Mouse (Mus musculus) E14TG2a.4 (cell line): ENCODE data around the gene Islr2.

Experiments
- H3K27me3 ChIP-seq: 2 replicates; pipeline ENCODE4 v1.6.1; 2014; ENCODE audit warnings: low read length, control low read depth; ENCODE audit not compliant: insufficient read depth
- H3K36me3 ChIP-seq: 2 replicates; pipeline ENCODE4 v1.6.1; 2014; ENCODE audit warnings: low read length, control low read depth; ENCODE audit not compliant: insufficient read depth
- H3K4me1 ChIP-seq: replicated peaks from 2 replicates; pipeline ENCODE4 v1.6.1; 2014; ENCODE audit warnings: low read depth, low read length, control low read depth
- H3K4me3 ChIP-seq: replicated peaks from 2 replicates; pipeline ENCODE4 v1.5.1; 2014; ENCODE audit warnings: mild to moderate bottlenecking, low read length
- H3K9me3 ChIP-seq: 2 replicates; pipeline ENCODE4 v1.6.1; 2014; ENCODE audit warnings: low read length, control low read depth
- CTCF ChIP-seq: conservative IDR thresholded peaks from 2 replicates; pipeline ENCODE4 v1.5.1; 2014; ENCODE audit warnings: low read length
- NANOG ChIP-seq: IDR thresholded peaks from 2 replicates; pipeline ENCODE4 v1.6.1; 2014; ENCODE audit warnings: borderline replicate concordance, low read length, mixed read lengths
- POU5F1 ChIP-seq: IDR thresholded peaks from 2 replicates; pipeline ENCODE4 v1.6.1; 2014; ENCODE audit warnings: low read length, borderline replicate concordance

Gene Islr2

DNA sequence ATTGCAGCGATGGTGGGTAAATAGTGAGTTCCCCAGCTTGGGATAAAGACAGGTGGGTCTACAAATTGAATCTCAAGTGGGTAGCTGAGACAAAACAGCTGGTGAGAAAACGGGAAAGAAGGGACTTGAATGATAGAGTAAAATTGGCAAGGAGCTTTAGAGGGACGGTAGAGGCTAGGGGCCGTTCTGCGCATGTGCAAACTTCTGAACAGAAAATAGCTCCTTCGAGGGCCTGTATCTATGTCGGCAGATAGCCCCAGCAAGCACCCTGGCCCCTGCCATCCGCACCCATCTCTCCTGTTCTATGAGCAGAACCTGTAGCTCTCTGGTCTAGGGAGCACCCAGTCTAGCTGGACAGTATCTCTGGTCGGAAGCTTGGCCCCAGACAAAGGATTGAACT lies 9.9 kb downstream of the Islr2 start:
- Histone ChIP-seq H3K27me3 (peaks cover 77% of the 10 kb centered on the region), H3K9me3 (no peaks in the 10 kb centered on the region), H3K36me3 (no peaks in the 10 kb centered on the region), H3K4me1 (peaks cover 59% of the 10 kb centered on the region), H3K4me3 (no peak overlapping the region)
- TF ChIP-seq NANOG, result no peak

DNA sequence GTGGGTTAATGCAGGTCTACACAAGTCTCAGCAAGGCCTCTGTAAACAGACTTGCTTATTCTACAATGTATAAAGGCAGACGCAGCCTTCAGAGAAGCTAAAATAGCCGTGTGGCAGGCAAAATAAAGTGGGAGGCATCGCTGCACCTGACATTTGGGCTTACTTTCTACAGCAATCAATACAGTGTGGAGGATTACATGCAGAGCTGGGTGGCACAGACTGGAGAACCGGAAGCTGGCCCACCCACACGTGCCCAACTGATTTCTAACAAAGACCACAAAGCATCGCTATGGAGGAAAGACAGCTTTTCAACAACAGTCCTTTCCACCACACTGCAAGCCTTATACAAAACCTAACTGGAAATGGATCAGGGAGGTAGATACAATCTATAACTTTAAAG lies 19.7 kb downstream of the Islr2 start:
- TF ChIP-seq POU5F1 (no peak), CTCF (no peak), NANOG (no peak)
- H3K9me3 ChIP-seq, result peaks cover 5% of the 10 kb centered on the region; the same call in 1 of the 2 replicates

DNA sequence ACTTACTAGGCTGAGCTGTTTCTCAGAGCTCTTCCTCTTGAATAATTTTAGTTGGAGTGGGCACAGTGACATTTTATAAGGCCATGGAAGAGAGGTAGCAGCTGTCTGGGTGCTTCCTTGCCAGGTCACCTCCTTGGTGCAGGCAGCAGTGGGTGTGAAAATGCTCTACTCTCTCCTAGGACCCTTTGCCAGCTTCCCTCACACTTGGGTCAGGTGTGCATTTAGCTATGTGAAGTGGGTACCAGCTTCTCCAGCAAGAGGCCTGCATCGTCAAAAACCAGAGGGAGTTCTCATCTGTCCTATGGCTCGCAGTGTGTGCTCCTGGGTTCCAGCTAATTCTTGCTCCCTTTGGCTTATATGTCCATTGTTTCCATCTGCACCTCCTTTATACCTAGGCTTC lies 24.7 kb downstream of the Islr2 start:
- Histone ChIP-seq H3K27me3 (peaks cover 5% of the 10 kb centered on the region; the same call in 1 of the 2 replicates), H3K36me3 (no peaks in the 10 kb centered on the region), H3K4me3 (no peak overlapping the region), H3K9me3 (no peaks in the 10 kb centered on the region), H3K4me1 (0 out of 2 replicates have a peak, but pooled peaks cover 2% of the 10 kb centered on the region)
- TF ChIP-seq POU5F1 (no peak), CTCF (no peak), NANOG (no peak)

More for the DNA sequence above, 19.7 kb downstream of the Islr2 start:
- Histone ChIP-seq H3K4me3 (no peak overlapping the region), H3K27me3 (0 out of 2 replicates have a peak, but pooled peaks cover 3% of the 10 kb centered on the region), H3K4me1 (no peaks in the 10 kb centered on the region), H3K36me3 (no peaks in the 10 kb centered on the region)

DNA sequence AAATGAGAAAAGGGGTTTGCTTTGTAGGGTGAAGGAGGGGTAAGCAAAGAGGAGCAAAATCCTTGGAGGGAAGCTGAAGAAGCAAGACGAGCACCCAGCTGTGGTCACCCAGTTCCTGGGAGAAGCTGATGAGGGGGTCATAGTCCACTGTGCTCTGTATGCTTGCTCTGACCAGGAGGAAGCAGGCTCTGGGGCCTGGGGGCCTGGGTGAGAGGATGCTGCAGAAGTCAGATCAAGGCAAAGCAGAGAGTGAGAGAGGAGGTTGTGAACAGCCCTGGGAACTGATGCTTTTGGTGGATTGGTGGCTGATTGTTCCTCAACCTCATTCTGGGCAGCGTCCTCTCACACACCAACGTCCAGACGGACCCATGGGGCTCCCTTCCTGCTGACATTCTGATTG lies 27.0 kb downstream of the Islr2 start:
- no peaks in the 10 kb centered on the region for H3K36me3 ChIP-seq
- no peaks in the 10 kb centered on the region for H3K9me3 ChIP-seq
- peaks cover 5% of the 10 kb centered on the region; the same call in 1 of the 2 replicates for H3K27me3 ChIP-seq
- 0 out of 2 replicates have a peak, but pooled peaks cover 6% of the 10 kb centered on the region for H3K4me1 ChIP-seq
- TF ChIP-seq CTCF, result no peak
- no peak for TF ChIP-seq NANOG
- TF ChIP-seq POU5F1, result no peak
- no peak overlapping the region for H3K4me3 ChIP-seq

DNA sequence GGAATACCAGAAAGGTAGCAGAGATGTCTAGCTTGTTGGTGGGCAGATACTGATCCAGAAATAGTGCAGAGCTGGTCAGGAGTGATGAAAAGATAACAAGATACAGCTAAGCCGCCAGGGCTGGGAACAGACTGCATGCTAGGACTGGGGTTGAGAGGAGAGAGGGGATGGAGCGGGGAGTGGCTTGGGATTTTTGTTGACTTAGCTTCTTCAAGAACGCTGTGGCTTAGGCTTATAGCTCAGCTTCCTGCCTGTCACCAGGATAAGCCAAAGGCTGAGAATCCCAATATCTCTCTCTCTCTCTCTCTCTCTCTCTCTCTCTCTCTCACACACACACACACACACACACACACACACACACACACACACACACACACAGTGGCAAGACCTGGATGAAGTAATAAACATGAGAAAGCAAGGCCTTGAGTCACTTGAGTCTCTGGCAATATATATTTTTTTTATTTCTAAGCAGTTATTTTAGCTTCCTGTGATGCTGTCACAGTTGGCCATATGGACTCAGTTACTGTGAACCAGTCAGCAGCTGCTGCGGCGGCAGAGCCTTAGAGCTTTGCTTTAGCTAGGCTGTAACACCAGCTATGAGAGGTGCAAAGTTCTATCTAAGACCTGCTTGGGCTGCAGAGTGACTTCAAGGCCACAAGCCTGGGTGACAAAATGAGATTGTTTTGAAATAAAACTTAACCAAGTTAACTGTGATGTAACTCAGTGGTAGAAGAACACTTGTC lies 28.2 kb downstream of the Islr2 start:
- no peaks in the 10 kb centered on the region for H3K9me3 ChIP-seq
- no peak overlapping the region for H3K4me3 ChIP-seq
- peaks cover 5% of the 10 kb centered on the region; the same call in 1 of the 2 replicates for H3K27me3 ChIP-seq
- 0 out of 2 replicates have a peak, but pooled peaks cover 6% of the 10 kb centered on the region for H3K4me1 ChIP-seq
- no peaks in the 10 kb centered on the region for H3K36me3 ChIP-seq
- TF ChIP-seq NANOG (no peak), POU5F1 (no peak), CTCF (no peak)

DNA sequence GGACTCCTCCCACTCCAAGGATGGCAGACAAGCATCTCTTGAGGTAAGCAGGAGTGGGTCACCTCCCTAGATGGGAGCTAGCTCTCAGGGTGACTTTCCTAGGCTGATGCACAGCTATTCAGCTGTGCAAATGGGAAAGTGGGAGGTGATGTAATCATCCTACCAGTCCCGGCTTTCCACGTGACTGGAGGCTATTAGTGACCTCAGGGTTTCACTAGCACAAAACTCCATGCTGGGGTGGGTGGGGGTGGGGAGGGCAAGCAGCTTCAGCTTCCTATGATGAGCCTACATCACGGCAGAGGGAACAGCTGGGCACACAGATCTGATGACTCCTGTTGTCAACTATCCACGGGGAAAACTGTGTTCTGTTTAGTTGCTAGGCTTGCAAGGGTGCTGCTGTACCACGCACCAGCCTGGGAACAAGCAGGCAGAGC lies 29.3 kb downstream of the Islr2 start:
- Histone ChIP-seq H3K4me3 (no peak overlapping the region), H3K27me3 (peaks cover 5% of the 10 kb centered on the region; the same call in 1 of the 2 replicates), H3K9me3 (no peaks in the 10 kb centered on the region), H3K4me1 (0 out of 2 replicates have a peak, but pooled peaks cover 6% of the 10 kb centered on the region), H3K36me3 (no peaks in the 10 kb centered on the region)
- TF ChIP-seq POU5F1 (no peak), NANOG (no peak), CTCF (no peak)

DNA sequence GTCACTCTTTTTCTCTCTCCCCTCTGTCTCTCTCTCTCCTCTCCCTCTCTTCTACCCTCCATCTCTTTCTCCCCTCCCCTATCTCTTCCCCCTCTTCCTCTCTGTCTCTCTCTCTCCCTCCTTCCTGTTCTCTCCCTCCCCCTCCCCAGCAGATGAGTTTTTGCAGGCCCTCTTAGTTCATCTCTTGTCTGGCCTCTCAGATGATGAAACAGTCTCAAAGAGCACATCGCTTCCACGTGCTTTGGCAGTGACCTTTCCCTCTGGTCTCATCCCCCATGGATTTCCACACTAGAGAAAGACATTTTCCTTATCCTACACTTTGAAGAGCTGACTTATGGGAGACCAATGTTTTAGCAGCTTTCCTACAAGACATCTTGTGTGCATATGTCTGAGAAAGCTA lies 31.3 kb downstream of the Islr2 start:
- Histone ChIP-seq H3K27me3 (peaks cover 5% of the 10 kb centered on the region), H3K36me3 (no peaks in the 10 kb centered on the region), H3K4me3 (no peak overlapping the region), H3K4me1 (peaks cover 12% of the 10 kb centered on the region), H3K9me3 (no peaks in the 10 kb centered on the region)
- no peak for TF ChIP-seq POU5F1
- TF ChIP-seq CTCF, result no peak
- TF ChIP-seq NANOG, result no peak

DNA sequence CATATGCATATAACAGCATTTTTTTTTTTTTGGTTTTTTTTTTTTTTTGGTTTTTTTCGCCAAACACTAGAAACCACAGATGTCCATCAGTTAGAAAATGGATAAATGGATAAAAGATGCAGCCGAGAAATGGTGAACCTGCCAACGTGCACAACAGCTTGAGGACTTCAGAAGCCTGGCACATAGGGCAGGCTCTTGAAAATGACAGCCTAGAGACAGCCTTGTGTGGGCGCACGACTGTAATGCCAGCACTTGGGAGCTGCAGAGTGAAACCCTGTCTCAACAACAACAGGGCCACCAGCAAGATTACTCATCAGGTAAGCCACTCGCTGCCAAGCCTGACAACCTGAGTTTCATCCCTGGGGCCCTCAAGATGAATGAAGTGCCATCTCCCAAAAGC lies 34.7 kb downstream of the Islr2 start:
- peaks cover 8% of the 10 kb centered on the region for H3K9me3 ChIP-seq
- TF ChIP-seq CTCF (no peak), POU5F1 (no peak), NANOG (no peak)
- H3K4me1 ChIP-seq, result peaks cover 10% of the 10 kb centered on the region
- no peak overlapping the region for H3K4me3 ChIP-seq
- peaks cover 2% of the 10 kb centered on the region for H3K27me3 ChIP-seq
- H3K36me3 ChIP-seq, result no peaks in the 10 kb centered on the region

DNA sequence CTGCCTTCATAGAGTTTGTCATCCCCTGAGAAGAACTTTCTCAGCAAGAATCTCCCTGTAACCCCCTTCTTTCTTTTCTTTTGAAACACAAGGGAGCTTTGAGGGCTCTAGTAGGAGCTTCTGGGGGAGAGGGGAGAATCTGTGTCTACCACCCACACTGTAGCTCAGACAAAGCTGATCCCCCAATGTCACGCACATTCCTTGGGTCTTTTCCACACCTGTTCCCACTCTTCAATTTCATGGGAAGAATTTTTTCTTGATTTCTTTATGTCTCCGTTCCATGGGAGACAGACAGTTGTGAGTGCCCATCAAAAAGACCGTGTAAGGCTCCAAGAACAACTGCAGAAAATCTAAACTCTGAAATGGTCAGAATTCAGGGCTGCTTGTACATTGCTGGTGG lies 35.2 kb downstream of the Islr2 start:
- Histone ChIP-seq H3K9me3 (peaks cover 8% of the 10 kb centered on the region), H3K27me3 (peaks cover 2% of the 10 kb centered on the region)
- TF ChIP-seq CTCF (no peak), POU5F1 (no peak), NANOG (no peak)

More for the DNA sequence above, 35.2 kb downstream of the Islr2 start:
- H3K4me1 ChIP-seq, result peaks cover 13% of the 10 kb centered on the region
- no peak overlapping the region for H3K4me3 ChIP-seq
- H3K36me3 ChIP-seq, result no peaks in the 10 kb centered on the region
